Mouse (Mus musculus) spleen, postnatal 14 days (tissue): ENCODE measurements around the gene Adamts13.

Experiments used
- DNase-seq, 2 experiments: peaks; one replicate each; pipeline ENCODE4 v3.0.0; 2021 to 2022; ENCODE audit warnings: low spot score in 2 of 2

Gene Adamts13

GRCm38 (mm10) chr2:27036003-27036402, 62.8 kb downstream of the Adamts13 start:
- DNase-seq: no peak

DNA sequence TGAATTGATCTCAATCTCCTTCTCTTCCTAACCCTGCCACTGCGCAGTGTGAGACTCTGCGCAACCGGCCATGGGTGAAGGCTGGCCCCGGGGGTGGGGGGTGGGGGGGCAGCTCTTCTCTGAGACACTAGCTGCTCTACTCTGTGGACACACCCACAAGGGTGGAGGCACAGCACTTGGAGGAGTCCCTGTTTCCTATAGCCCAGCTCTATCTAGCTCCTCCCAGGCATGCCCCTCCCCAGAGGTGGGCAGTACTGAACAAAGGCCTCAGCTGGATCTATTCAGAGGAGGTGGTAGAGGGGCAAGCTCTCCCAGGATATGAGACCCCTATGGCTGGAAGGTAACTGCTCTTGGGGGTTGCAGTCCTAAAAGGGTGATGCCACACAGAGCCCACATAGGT, 63.8 kb downstream of the Adamts13 start:
- DNase-seq: no peak

DNA sequence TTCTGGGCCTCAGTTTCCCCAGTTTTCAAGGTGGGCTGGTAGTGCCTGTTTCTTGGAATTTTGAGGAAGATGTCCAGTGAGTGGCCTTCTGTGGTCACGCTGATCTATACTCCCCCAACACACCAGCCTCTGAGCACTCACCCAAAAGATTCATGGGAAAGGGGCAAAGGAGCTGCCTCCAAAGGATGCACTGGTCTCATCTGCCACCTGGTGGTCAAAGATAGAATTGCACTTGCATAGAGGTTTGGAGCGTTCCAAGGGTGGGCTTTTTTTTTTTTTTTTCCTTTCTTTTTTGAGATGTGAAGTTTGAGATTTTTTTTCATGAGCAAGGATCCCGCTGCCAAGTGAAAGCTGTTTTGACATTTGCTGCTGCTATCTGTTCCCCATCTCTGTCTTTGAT, 65.4 kb downstream of the Adamts13 start:
- peak in 1 of 2 experiments; percentile 66 for DNase-seq

DNA sequence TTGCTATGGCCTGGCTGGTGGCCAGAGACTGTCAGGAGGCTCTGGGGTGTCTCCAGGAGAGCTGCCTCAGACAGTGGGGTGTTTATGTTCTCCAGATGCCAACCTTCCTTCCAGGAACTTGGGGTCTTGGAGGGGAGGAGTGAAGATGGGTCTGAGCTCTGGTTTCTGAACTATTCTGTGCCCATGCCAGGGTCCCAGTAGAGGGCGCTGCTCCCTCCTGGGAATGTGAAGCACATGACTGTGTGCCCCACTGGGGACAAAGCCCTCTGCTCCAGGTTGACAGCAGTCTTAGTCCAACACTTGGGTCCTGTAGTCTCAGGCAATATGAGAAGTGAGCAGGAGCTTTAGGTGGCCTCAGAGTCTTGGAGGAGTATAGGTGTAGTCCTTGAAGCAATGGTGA, 66.1 kb downstream of the Adamts13 start:
- no peak for DNase-seq

DNA sequence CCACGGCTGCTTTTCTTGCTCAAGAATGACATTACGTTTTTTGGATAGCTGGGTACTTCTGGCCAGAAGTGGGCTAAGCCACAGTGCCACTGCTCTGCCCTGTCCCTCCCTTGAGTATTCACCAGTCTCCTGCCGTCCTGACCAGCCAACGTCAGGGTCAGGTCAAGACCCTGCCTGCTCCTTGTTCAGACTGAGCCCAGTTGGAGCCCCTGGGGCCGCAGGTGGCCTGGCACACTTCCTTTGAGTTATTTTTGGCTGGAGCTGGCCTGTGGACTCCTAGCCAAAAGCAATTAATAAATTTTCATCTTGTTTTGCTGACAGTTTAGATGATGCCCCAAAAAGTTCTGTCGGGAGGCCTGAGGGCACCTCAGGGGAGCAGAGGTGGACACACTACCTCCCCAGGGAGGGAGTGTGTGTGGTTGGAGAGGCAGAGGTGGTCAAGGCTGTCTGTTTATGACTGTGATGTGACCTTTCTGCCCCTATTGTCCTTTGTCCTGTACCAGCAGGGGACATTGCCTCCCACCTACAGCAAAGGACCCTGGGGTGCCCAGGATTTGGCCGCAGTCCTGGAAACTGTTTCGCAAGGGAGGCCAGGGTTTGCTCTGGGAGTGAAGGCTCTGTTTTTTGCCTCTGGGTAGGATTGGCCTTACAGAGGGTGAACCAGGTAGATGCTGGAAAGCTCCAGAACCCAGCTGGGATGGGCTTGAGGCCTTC, 69.1 kb downstream of the Adamts13 start:
- DNase-seq: no peak

DNA sequence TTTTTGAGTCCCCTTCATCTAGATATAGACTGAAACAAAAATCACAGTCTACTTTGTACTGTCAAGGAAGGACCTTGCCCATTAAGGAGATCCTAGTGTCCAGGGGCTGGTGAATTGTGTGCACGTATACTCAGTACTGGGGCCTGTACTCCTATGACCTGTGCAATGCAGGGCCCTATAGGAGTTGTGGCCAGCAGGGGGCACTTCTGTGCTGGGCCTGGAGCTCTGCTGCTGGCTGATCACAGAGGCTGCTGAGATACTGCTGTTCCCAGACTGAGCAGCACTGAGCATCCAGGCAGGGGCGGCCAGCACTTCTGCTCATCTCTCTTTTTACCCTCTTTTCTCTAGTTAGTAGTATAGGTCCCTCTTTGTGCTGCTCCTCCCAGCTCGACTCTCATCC, 70.2 kb downstream of the Adamts13 start:
- peak; percentile 50 to 66 for DNase-seq

- no peak for DNase-seq
Measured at GRCm38 (mm10) chr2:27044166-27044565, 71.0 kb downstream of the Adamts13 start.

DNA sequence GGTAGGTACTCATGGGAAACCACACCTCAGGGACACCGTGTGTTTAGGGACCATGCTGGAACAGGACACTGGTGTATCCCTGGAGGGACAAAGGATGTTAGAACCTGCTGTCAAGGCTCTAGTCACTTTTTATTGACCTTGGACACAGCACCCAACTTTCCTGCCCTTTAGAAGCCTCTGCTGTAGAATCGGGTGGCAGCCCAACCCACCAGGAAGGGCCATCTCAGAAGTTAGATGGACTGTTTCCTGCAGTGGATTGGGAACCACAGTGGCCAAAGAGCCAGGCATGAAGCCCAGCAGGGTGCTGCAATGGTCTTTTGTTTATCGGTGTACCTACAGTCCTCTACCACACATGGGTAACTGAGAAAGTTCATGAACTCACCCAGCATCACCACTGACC, 71.4 kb downstream of the Adamts13 start:
- no peak for DNase-seq

GRCm38 (mm10) chr2:27045979-27046770, 73.0 kb downstream of the Adamts13 start:
- DNase-seq: no peak

DNA sequence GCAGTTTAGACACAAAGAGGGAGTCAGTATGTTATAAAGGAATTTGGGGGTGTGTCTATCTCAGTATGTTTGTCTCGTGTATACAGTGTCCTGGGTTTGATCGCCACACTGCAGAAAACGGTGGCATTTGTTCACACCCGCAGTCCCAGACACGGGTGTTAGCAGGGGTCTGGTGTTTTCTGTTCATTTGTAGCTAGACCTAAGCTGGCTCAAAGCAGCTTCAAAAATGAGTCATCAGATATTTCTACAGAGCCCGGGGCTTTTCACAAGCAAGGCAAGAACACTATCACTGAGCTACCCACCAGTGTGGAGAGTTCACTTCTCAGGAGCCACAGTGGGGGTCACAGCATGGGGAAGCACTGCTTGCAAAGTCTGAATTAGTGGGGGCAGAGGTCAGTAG, 76.2 kb downstream of the Adamts13 start:
- no peak for DNase-seq

GRCm38 (mm10) chr2:27058251-27058650, 85.0 kb downstream of the Adamts13 start:
- no peak for DNase-seq

DNA sequence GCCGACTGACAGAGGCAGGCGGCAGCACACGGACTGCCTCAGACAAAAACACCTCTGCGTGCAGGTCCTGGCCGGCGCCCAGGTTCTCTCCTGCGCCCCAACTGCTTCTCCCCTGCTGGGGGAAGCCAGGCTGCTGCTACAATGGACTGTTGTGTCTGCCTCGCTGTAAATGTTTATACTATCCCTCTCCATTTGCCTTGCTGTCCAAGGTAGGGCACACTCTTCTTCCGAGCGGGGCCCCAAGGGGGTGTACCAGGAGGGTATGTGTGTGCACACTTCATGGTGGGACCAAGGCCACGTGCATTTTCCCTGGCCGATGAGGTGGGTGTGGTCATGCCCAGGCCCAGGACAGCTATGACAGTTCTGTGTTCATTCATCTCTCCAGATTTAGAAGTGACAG, 85.5 kb downstream of the Adamts13 start:
- DNase-seq: no peak

- no peak for DNase-seq
Measured at GRCm38 (mm10) chr2:27059187-27059586, 86.0 kb downstream of the Adamts13 start.
